Mouse (Mus musculus): ENCODE results near the gene Procr. TPM values are rescaled to one million over a fixed set of nuclear protein-coding genes. Genes with fewer than 3 reads are reported as not detected.

Procr gene
- polyA plus RNA-seq, 1 experiment: 4.4 TPM

GRCm38 (mm10) chr2:155779066-155779465 is 28.1 kb downstream of the Procr start:
- no peaks in the 10 kb centered on the region for H3K79me3 ChIP-seq (ENCODE audit: low read depth)
- H3K27me3 ChIP-seq (ENCODE audit: control insufficient read depth, insufficient read depth, insufficient read length): peaks cover 53% of the 10 kb centered on the region
- no peak overlapping the region for H3K4me3 ChIP-seq (ENCODE audit: insufficient read depth, poor library complexity, severe bottlenecking)
- no peak overlapping the region for H3ac ChIP-seq (ENCODE audit: control insufficient read depth, insufficient read length, low read depth)
- H3K79me2 ChIP-seq (ENCODE audit: control insufficient read depth, insufficient read depth): no peaks in the 10 kb centered on the region
- H3K36me3 ChIP-seq (ENCODE audit: control insufficient read depth, insufficient read depth): no peaks in the 10 kb centered on the region
- TF ChIP-seq MYOD1 (IDR thresholded peaks at IDR 0.05; ENCODE audit: control insufficient read depth, insufficient read length, low read depth): no peak
- no peak for TF ChIP-seq CEBPB (IDR thresholded peaks at IDR 0.05; ENCODE audit: low read depth)
- no peak for TF ChIP-seq MYOG (IDR thresholded peaks at IDR 0.05; ENCODE audit: control insufficient read depth, extremely low read depth, insufficient read length)
- no peak for TF ChIP-seq MAX (IDR thresholded peaks at IDR 0.05)
- no peak for TF ChIP-seq CTCF (IDR thresholded peaks at IDR 0.05; ENCODE audit: control insufficient read depth, insufficient read depth, insufficient read length)
- TF ChIP-seq USF1 (IDR thresholded peaks at IDR 0.05; ENCODE audit: low read depth): no peak
- TF ChIP-seq FOSL1 (IDR thresholded peaks at IDR 0.05; ENCODE audit: insufficient read depth, low read length, poor library complexity, severe bottlenecking): no peak

GRCm38 (mm10) chr2:155779506-155779905 is 28.6 kb downstream of the Procr start:
- Histone ChIP-seq H3K4me3 (ENCODE audit: insufficient read depth, poor library complexity, severe bottlenecking) (no peak overlapping the region), H3K27me3 (ENCODE audit: control insufficient read depth, insufficient read depth, insufficient read length) (peaks cover 51% of the 10 kb centered on the region), H3ac (ENCODE audit: control insufficient read depth, insufficient read length, low read depth) (no peak overlapping the region), H3K36me3 (ENCODE audit: control insufficient read depth, insufficient read depth) (no peaks in the 10 kb centered on the region), H3K79me2 (ENCODE audit: control insufficient read depth, insufficient read depth) (no peaks in the 10 kb centered on the region), H3K79me3 (ENCODE audit: low read depth) (no peaks in the 10 kb centered on the region)
- TF ChIP-seq MYOG (IDR thresholded peaks at IDR 0.05; ENCODE audit: control insufficient read depth, extremely low read depth, insufficient read length) (no peak), MYOD1 (IDR thresholded peaks at IDR 0.05; ENCODE audit: control insufficient read depth, insufficient read length, low read depth) (no peak), CEBPB (IDR thresholded peaks at IDR 0.05; ENCODE audit: low read depth) (no peak), FOSL1 (IDR thresholded peaks at IDR 0.05; ENCODE audit: insufficient read depth, low read length, poor library complexity, severe bottlenecking) (no peak), MAX (IDR thresholded peaks at IDR 0.05) (no peak)

GRCm38 (mm10) chr2:155784534-155784933 is 33.6 kb downstream of the Procr start:
- no peaks in the 10 kb centered on the region for H3K36me3 ChIP-seq (ENCODE audit: control insufficient read depth, insufficient read depth)
- H3K27me3 ChIP-seq (ENCODE audit: control insufficient read depth, insufficient read depth, insufficient read length): peaks cover 26% of the 10 kb centered on the region
- H3K79me2 ChIP-seq (ENCODE audit: control insufficient read depth, insufficient read depth): no peaks in the 10 kb centered on the region
- H3K4me3 ChIP-seq (ENCODE audit: insufficient read depth, poor library complexity, severe bottlenecking): no peak overlapping the region
- H3K79me3 ChIP-seq (ENCODE audit: low read depth): no peaks in the 10 kb centered on the region
- TF ChIP-seq USF1 (IDR thresholded peaks at IDR 0.05; ENCODE audit: low read depth) (no peak), MYOG (IDR thresholded peaks at IDR 0.05; ENCODE audit: control insufficient read depth, extremely low read depth, insufficient read length) (no peak), FOSL1 (IDR thresholded peaks at IDR 0.05; ENCODE audit: insufficient read depth, low read length, poor library complexity, severe bottlenecking) (no peak), CEBPB (IDR thresholded peaks at IDR 0.05; ENCODE audit: low read depth) (no peak), CTCF (IDR thresholded peaks at IDR 0.05; ENCODE audit: control insufficient read depth, insufficient read depth, insufficient read length) (no peak), MYOD1 (IDR thresholded peaks at IDR 0.05; ENCODE audit: control insufficient read depth, insufficient read length, low read depth) (no peak), MAX (IDR thresholded peaks at IDR 0.05) (no peak)
- H3ac ChIP-seq (ENCODE audit: control insufficient read depth, insufficient read length, low read depth): no peak overlapping the region

GRCm38 (mm10) chr2:155786905-155787304 is 36.0 kb downstream of the Procr start:
- Histone ChIP-seq H3K27me3 (ENCODE audit: control insufficient read depth, insufficient read depth, insufficient read length) (peaks cover 31% of the 10 kb centered on the region), H3K4me3 (ENCODE audit: insufficient read depth, poor library complexity, severe bottlenecking) (no peak overlapping the region)
- no peak for TF ChIP-seq USF1 (IDR thresholded peaks at IDR 0.05; ENCODE audit: low read depth)
- TF ChIP-seq FOSL1 (IDR thresholded peaks at IDR 0.05; ENCODE audit: insufficient read depth, low read length, poor library complexity, severe bottlenecking): no peak
- TF ChIP-seq MYOG (IDR thresholded peaks at IDR 0.05; ENCODE audit: control insufficient read depth, extremely low read depth, insufficient read length): no peak
- TF ChIP-seq MAX (IDR thresholded peaks at IDR 0.05): no peak
- no peak for TF ChIP-seq CEBPB (IDR thresholded peaks at IDR 0.05; ENCODE audit: low read depth)
- no peak for TF ChIP-seq CTCF (IDR thresholded peaks at IDR 0.05; ENCODE audit: control insufficient read depth, insufficient read depth, insufficient read length)
- TF ChIP-seq MYOD1 (IDR thresholded peaks at IDR 0.05; ENCODE audit: control insufficient read depth, insufficient read length, low read depth): no peak

GRCm38 (mm10) chr2:155787949-155788931 is 37.3 kb downstream of the Procr start:
- Histone ChIP-seq H3K79me3 (ENCODE audit: low read depth) (no peaks in the 10 kb centered on the region), H3K79me2 (ENCODE audit: control insufficient read depth, insufficient read depth) (no peaks in the 10 kb centered on the region), H3K36me3 (ENCODE audit: control insufficient read depth, insufficient read depth) (no peaks in the 10 kb centered on the region), H3K4me3 (ENCODE audit: insufficient read depth, poor library complexity, severe bottlenecking) (no peak overlapping the region), H3K27me3 (ENCODE audit: control insufficient read depth, insufficient read depth, insufficient read length) (peaks cover 31% of the 10 kb centered on the region), H3ac (ENCODE audit: control insufficient read depth, insufficient read length, low read depth) (no peak overlapping the region)
- TF ChIP-seq MYOG (IDR thresholded peaks at IDR 0.05; ENCODE audit: control insufficient read depth, extremely low read depth, insufficient read length): no peak
- TF ChIP-seq MAX (IDR thresholded peaks at IDR 0.05): no peak
- TF ChIP-seq CTCF (IDR thresholded peaks at IDR 0.05; ENCODE audit: control insufficient read depth, insufficient read depth, insufficient read length): no peak
- no peak for TF ChIP-seq MYOD1 (IDR thresholded peaks at IDR 0.05; ENCODE audit: control insufficient read depth, insufficient read length, low read depth)
- TF ChIP-seq FOSL1 (IDR thresholded peaks at IDR 0.05; ENCODE audit: insufficient read depth, low read length, poor library complexity, severe bottlenecking): no peak
- TF ChIP-seq CEBPB (IDR thresholded peaks at IDR 0.05; ENCODE audit: low read depth): no peak
- TF ChIP-seq USF1 (IDR thresholded peaks at IDR 0.05; ENCODE audit: low read depth): no peak

More at GRCm38 (mm10) chr2:155786905-155787304, 36.0 kb downstream of the Procr start:
- Histone ChIP-seq H3K36me3 (ENCODE audit: control insufficient read depth, insufficient read depth) (no peaks in the 10 kb centered on the region), H3ac (ENCODE audit: control insufficient read depth, insufficient read length, low read depth) (no peak overlapping the region), H3K79me3 (ENCODE audit: low read depth) (no peaks in the 10 kb centered on the region), H3K79me2 (ENCODE audit: control insufficient read depth, insufficient read depth) (no peaks in the 10 kb centered on the region)
